Mouse (Mus musculus) small intestine, adult 2 months (tissue): ENCODE data around the gene Ppp1r10.

Experiments
- CTCF ChIP-seq: fragments of 200-500 bp; IDR thresholded peaks from 2 replicates; pipeline ENCODE4 v1.5.1; 2012; ENCODE audit warnings: low read depth, mild to moderate bottlenecking, control low read depth, inconsistent platforms, low read length, moderate library complexity, mixed read lengths; ENCODE audit not compliant: insufficient replicate concordance, insufficient read length; ENCODE audit errors: extremely low read depth
- POLR2A ChIP-seq: fragments of 200-500 bp; IDR thresholded peaks from 2 replicates; pipeline ENCODE4 v1.6.1; 2012; ENCODE audit warnings: low read depth, mild to moderate bottlenecking, control low read depth, inconsistent platforms, low read length, moderate library complexity

GRCm38 (mm10) chr17:35932608-35933007 is 16.4 kb downstream of the Ppp1r10 start:
- TF ChIP-seq CTCF (no peak), POLR2A (no peak)
